In the genomic region with DNA sequence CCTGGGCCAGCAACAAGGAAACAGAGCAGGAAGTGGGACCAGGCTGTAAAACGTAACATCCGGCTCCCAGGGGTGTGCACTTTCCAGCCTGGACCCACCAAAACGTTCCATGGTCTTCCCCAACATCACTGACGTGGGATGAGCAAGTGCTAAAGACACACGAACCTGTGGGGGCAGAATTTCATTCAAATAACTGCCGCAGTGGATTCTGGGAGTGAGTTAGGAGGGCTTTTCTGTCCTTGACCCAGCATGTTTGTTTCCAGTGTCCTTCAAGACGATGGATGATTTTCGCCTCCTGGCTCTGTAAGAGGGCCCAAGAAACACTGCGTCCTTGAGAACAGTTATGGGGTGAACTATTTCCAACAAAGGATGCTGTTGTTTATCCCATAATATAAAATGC, we compare ENCODE assay signal across 25 mouse cellular contexts.
"Had no signal": no experiment of that assay in that cellular context is flagged by ENCODE, and none has a peak within 500 bp of the region (broad histone marks: within the 10 kb centered on the region; RNA-seq: fewer than 3 reads in every experiment).

No protein-coding gene starts in this region.

- H3K9ac ChIP-seq: heart, embryonic 13.5 days; heart, embryonic 15.5 days; hindbrain, embryonic 13.5 days; hindbrain, embryonic 15.5 days; limb, embryonic 13.5 days; limb, embryonic 15.5 days; liver, embryonic 12.5 days had no signal

- H3K4me1 ChIP-seq: heart, embryonic 13.5 days; heart, embryonic 15.5 days; hindbrain, embryonic 13.5 days; hindbrain, embryonic 15.5 days; limb, embryonic 13.5 days; limb, embryonic 15.5 days; liver, embryonic 12.5 days had no signal

- DNase-seq: gastrocnemius, postnatal 14 days; gastrocnemius, postnatal 36 days; heart, adult 11 months; heart, adult 2 months; heart, postnatal 14 days; heart, postnatal 36 days; kidney, adult 11 months; kidney, adult 2 months; kidney, adult 9 months; kidney, postnatal 10 days; kidney, postnatal 25 days; kidney, postnatal 4 days; layer of hippocampus, adult 9-11 months; layer of hippocampus, postnatal 36 days; left cerebral cortex, postnatal 4 days had no signal

- ATAC-seq: hindbrain, postnatal 0 days; intestine, embryonic 16.5 days; liver, embryonic 12.5 days had no signal

- H3K36me3 ChIP-seq: heart, embryonic 13.5 days; heart, embryonic 15.5 days; hindbrain, embryonic 13.5 days; hindbrain, embryonic 15.5 days; limb, embryonic 13.5 days; limb, embryonic 15.5 days; liver, embryonic 12.5 days had no signal

- H3K9me3 ChIP-seq: heart, embryonic 13.5 days; heart, embryonic 15.5 days; hindbrain, embryonic 13.5 days; hindbrain, embryonic 15.5 days; limb, embryonic 13.5 days; limb, embryonic 15.5 days; liver, embryonic 12.5 days had no signal

- H3K27me3 ChIP-seq: heart, embryonic 15.5 days; hindbrain, embryonic 13.5 days; hindbrain, embryonic 15.5 days; limb, embryonic 13.5 days; limb, embryonic 15.5 days; liver, embryonic 12.5 days had no signal

- H3K27ac ChIP-seq: heart, adult 2 months; heart, embryonic 13.5 days; heart, embryonic 15.5 days; hindbrain, embryonic 13.5 days; hindbrain, embryonic 15.5 days; hindbrain, postnatal 0 days; limb, embryonic 13.5 days; limb, embryonic 15.5 days; liver, embryonic 12.5 days had no signal

- H3K4me3 ChIP-seq: heart, adult 2 months; heart, embryonic 13.5 days; heart, embryonic 15.5 days; hindbrain, embryonic 13.5 days; hindbrain, embryonic 15.5 days; limb, embryonic 13.5 days; limb, embryonic 15.5 days; liver, embryonic 12.5 days had no signal

- H3K4me2 ChIP-seq: heart, embryonic 11.5 days; heart, embryonic 13.5 days; heart, embryonic 15.5 days; hindbrain, embryonic 13.5 days; hindbrain, embryonic 15.5 days; limb, embryonic 13.5 days; limb, embryonic 15.5 days; liver, embryonic 12.5 days had no signal
